Mouse (Mus musculus): ENCODE results near the gene Hist1h2be.
A peak's percentile ranks its signal among the peaks of the same experiment; 100 is the strongest.

- TF ChIP-seq POLR2A (IDR thresholded peaks at IDR 0.05; ENCODE audit: borderline replicate concordance, extremely low read depth, low read depth, low read length) (peak; percentile 56; the same call in 1 of the 2 replicates), CTCF (IDR thresholded peaks at IDR 0.05; ENCODE audit: insufficient read depth, low read length) (no peak)
Observed at GRCm38 (mm10) chr13:23571022-23571503, 49.9 kb downstream of the Hist1h2be start, which contains the start of the genes Hist1h2ae and Hist1h2bg.

Measured in lung, adult 2 months (tissue).